Mouse (Mus musculus) liver, embryonic 16.5 days (tissue): ENCODE results near the gene Gcg. TPM values are rescaled to one million over a fixed set of nuclear protein-coding genes. Genes with fewer than 3 reads are reported as not detected.

ENCODE experiments used
- ATAC-seq: fragments of 200-750 bp; cut with Nextera tagmentation; 2 replicates; pipeline ENCODE4 v1.8.0; 2017; ENCODE audit warnings: low read depth, mild to moderate bottlenecking, moderate number of reproducible peaks, moderate library complexity
- H3K27ac ChIP-seq: fragments of 300-500 bp; sonication (generic); 2 replicates; pipeline ENCODE4 v1.5.1; 2014; ENCODE audit warnings: mild to moderate bottlenecking, low read length
- H3K27me3 ChIP-seq: fragments of 300-500 bp; sonication (generic); 2 replicates; pipeline ENCODE4 v1.6.1; 2014; ENCODE audit warnings: low read depth, low read length, mixed read lengths; ENCODE audit not compliant: control insufficient read depth, insufficient read depth
- H3K36me3 ChIP-seq: fragments of 300-500 bp; sonication (generic); 2 replicates; pipeline ENCODE4 v1.6.1; 2014; ENCODE audit warnings: mild to moderate bottlenecking; ENCODE audit not compliant: control insufficient read depth, insufficient read depth
- H3K4me1 ChIP-seq: fragments of 300-500 bp; sonication (generic); 2 replicates; pipeline ENCODE4 v1.6.1; 2014; ENCODE audit warnings: low read depth, low read length, mixed read lengths; ENCODE audit not compliant: control insufficient read depth
- H3K4me2 ChIP-seq: fragments of 300-500 bp; sonication (generic); 2 replicates; pipeline ENCODE4 v1.6.1; 2014; ENCODE audit warnings: low read depth, low read length, mixed read lengths
- H3K4me3 ChIP-seq: fragments of 300-500 bp; sonication (generic); 2 replicates; pipeline ENCODE4 v1.5.1; 2014; ENCODE audit warnings: low read depth, mild to moderate bottlenecking, low read length
- H3K9ac ChIP-seq: fragments of 300-500 bp; sonication (generic); 2 replicates; pipeline ENCODE4 v1.6.1; 2014; ENCODE audit warnings: low read depth, low read length
- H3K9me3 ChIP-seq: fragments of 300-500 bp; sonication (generic); replicated peaks from 2 replicates; pipeline ENCODE4 v1.6.1; 2016; ENCODE audit warnings: low read length; ENCODE audit not compliant: control insufficient read depth
- WGBS: fragments of 180-500 bp; shearing (Covaris S2); extraction: QIAGEN DNeasy Blood & Tissue Kit; methylation state at CpG from one replicate; pipeline ENCODE4 v1.1.7; 2014; ENCODE audit not compliant: insufficient replicate concordance; 5-methylcytosine and 5-hydroxymethylcytosine counted together
- polyA plus RNA-seq: library from polyadenylated mRNA; unstranded; fragments of >200 nt; fragmentation: Nextera tagmentation; extraction: Ambion mirVana; gene quantifications from 2 replicates; pipeline ENCODE4 v1.2.1, GENCODE M21; 2015

The Gcg gene
- polyA plus RNA-seq, 1 experiment from 2014 or later = 0.28 TPM

DNA sequence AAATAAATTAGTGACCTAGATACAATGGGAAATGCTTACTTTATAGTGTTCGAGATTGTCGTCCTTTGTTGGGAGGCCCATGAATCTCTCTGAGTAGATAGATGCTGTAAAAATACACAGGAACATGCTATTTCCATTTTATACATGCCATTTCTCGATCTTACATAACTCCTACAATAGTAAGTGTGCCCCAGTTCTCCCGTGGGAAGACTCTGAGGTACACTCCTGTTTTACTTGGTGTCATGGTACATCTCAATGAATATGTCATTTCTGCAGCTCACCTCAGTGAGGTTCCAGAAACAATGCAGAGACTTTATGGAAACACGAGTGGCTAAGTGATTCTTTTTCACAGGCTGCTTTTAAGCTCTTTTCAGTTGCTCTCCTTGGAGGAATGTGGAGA lies 19.9 kb upstream of the Gcg start:
- Histone ChIP-seq H3K27me3 (no peaks in the 10 kb centered on the region), H3K9me3 (no peaks in the 10 kb centered on the region), H3K4me1 (no peaks in the 10 kb centered on the region), H3K4me3 (no peak overlapping the region), H3K4me2 (no peak overlapping the region), H3K27ac (no peak overlapping the region), H3K36me3 (no peaks in the 10 kb centered on the region), H3K9ac (no peak overlapping the region)
- no peak for ATAC-seq
- WGBS = 58% methylated on average over 5 of the region's 5 CpGs

DNA sequence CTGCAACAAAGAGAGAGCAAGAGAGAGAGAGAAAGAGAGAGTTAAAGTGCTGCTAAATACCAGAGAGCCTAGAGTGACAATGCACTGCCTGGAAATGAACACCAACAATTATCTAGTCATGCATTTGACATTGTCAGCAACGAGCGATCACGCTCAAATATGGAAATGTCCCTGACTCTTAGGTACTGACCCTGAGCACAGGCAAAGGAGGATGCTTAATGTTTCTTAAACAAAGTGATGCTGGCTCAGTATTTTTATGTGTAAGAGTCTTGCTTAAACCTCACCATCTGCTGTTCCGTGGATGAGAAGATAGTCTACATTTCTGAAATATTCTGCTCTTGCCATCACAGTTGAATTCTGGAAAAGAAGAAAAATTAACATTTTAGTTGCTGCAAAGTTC lies 19.1 kb upstream of the Gcg start:
- Histone ChIP-seq H3K27me3 (no peaks in the 10 kb centered on the region), H3K4me2 (no peak overlapping the region), H3K36me3 (no peaks in the 10 kb centered on the region), H3K9ac (no peak overlapping the region), H3K27ac (no peak overlapping the region), H3K9me3 (no peaks in the 10 kb centered on the region), H3K4me3 (no peak overlapping the region), H3K4me1 (no peaks in the 10 kb centered on the region)
- ATAC-seq = no peak
- 57% methylated on average over 4 of the region's 4 CpGs for whole genome bisulfite sequencing

DNA sequence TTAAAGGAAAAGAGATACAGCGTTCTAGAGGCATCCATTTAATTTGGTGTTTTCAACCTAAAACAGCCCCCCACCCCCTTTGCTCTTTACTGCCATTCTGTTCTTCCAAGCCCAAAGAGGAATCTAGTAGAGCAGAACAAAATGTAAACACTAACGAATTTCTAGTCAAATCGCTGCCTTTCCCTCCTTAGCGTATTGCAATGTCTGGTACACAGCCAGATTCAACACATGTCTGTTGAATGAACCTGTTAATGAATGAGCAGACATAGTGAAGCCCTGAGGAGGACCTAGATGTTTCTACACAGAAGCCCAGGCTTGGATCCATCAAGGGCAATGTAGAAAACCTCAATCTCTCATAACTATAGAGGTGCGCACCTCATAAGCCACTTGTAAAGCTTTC lies 15.4 kb upstream of the Gcg start:
- H3K27me3 ChIP-seq = no peaks in the 10 kb centered on the region
- 69% methylated on average over 5 of the region's 5 CpGs for WGBS
- no peak overlapping the region for H3K4me3 ChIP-seq

DNA sequence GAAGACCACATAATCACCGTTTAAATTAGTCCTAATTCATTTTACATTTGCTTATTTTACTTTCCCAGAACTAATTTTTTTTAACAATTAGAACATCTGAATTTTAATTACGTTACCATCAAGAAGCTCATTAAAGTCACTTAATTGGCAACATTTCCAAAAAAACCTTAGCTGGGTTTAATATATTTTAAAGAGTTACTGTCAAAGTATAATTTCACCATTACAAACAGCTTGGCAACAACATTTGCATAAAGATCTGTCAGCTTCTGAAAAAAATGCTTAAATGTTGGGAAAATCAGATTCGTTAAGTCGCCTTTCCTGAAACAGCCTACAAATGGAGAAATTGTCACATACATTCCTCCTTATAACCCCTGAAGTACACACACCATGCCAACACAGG lies 14.6 kb upstream of the Gcg start:
- ATAC-seq = no peak
- Histone ChIP-seq H3K27me3 (no peaks in the 10 kb centered on the region), H3K36me3 (no peaks in the 10 kb centered on the region), H3K27ac (no peak overlapping the region), H3K4me2 (no peak overlapping the region), H3K4me1 (no peaks in the 10 kb centered on the region), H3K9me3 (no peaks in the 10 kb centered on the region), H3K4me3 (no peak overlapping the region), H3K9ac (no peak overlapping the region)
- WGBS = 75% methylated on average over 4 of the region's 4 CpGs

More for the DNA sequence above, 15.4 kb upstream of the Gcg start:
- no peaks in the 10 kb centered on the region for H3K9me3 ChIP-seq
- no peak overlapping the region for H3K4me2 ChIP-seq
- no peaks in the 10 kb centered on the region for H3K4me1 ChIP-seq
- H3K36me3 ChIP-seq = no peaks in the 10 kb centered on the region
- no peak overlapping the region for H3K9ac ChIP-seq
- no peak overlapping the region for H3K27ac ChIP-seq
- no peak for ATAC-seq

DNA sequence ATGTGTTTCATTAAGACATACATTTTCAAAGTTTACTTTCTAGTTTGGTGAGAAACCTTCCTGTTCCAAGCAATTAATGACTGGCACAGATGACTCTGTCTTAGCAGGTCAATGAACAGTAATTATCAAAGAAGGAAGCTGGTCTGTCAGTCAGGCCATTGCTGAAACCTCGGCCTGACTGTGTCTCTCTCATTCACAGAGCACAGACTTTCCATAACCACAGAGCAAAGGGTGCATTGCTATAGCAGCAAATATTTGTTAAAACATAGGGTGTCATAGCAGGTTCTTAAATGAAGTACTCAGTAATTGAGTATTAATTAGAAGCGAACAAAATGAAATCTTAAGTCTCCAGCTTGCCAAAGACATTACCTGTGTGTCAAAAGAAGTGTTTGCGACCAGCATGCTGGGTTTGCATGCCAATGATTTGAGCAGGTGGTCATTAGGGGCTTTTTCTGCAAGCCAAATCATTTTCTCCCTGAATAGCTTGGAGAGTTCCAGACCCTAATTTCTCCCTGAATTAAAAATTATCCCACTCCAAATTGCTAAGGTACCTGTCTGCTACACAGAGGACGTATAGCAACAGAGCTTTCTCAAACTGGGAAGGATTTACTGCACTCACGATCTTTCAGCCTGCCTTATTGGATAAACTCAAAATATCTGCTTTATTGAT lies 14.0 kb upstream of the Gcg start:
- H3K9ac ChIP-seq = no peak overlapping the region
- WGBS = 61% methylated on average over 5 of the region's 5 CpGs
- no peak overlapping the region for H3K27ac ChIP-seq
- no peaks in the 10 kb centered on the region for H3K36me3 ChIP-seq
- no peaks in the 10 kb centered on the region for H3K27me3 ChIP-seq
- H3K4me1 ChIP-seq = no peaks in the 10 kb centered on the region
- H3K4me2 ChIP-seq = no peak overlapping the region
- no peaks in the 10 kb centered on the region for H3K9me3 ChIP-seq
- no peak overlapping the region for H3K4me3 ChIP-seq
- ATAC-seq = no peak

DNA sequence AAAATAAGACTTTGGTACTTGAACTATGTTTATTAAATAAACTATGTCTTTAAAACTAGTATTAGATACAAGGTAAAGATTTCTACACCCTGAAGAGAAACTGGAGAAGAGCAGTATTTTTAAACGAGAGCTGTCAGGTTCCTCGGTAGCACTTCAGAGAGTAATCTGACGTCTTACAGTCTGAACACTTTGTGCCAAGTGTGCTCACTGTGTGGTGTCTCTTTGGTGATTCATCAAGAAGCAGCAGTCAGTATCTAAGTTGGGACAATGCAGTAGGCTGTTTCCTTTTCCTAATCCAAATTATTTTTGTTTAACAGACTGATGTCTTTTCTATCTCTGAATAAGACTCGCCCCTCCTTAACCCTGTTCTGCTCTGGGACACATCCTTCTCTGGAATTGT lies 12.0 kb upstream of the Gcg start:
- Histone ChIP-seq H3K36me3 (no peaks in the 10 kb centered on the region), H3K27ac (no peak overlapping the region), H3K4me2 (no peak overlapping the region), H3K9ac (no peak overlapping the region), H3K4me1 (no peaks in the 10 kb centered on the region), H3K9me3 (no peaks in the 10 kb centered on the region), H3K4me3 (no peak overlapping the region), H3K27me3 (no peaks in the 10 kb centered on the region)
- no peak for ATAC-seq
- WGBS = 62% methylated on average over 4 of the region's 4 CpGs

DNA sequence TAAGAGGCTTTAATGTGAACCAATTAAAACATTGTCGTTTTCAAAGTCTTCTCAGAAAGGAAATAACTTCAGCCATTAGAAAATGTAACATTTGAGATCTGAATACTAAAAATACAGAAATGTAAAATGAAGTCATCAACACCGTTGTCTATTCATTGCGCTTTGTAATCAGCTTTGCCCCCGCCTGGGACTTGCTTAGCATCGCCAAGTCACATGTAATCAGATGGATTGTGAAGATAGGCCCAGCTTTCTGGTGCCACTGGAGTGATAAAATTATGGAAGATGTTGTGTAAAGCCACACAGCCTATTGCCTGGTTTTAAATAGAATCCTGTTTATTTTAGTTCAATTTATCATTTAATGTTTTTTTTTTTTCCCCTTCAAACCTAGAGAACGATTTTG lies 6.4 kb upstream of the Gcg start:
- no peak overlapping the region for H3K9ac ChIP-seq
- H3K4me1 ChIP-seq = no peaks in the 10 kb centered on the region
- no peaks in the 10 kb centered on the region for H3K27me3 ChIP-seq
- no peaks in the 10 kb centered on the region for H3K36me3 ChIP-seq
- ATAC-seq = no peak
- no peak overlapping the region for H3K27ac ChIP-seq
- no peak overlapping the region for H3K4me2 ChIP-seq
- WGBS = 71% methylated on average over 6 of the region's 6 CpGs
- H3K9me3 ChIP-seq = no peaks in the 10 kb centered on the region
- H3K4me3 ChIP-seq = no peak overlapping the region

DNA sequence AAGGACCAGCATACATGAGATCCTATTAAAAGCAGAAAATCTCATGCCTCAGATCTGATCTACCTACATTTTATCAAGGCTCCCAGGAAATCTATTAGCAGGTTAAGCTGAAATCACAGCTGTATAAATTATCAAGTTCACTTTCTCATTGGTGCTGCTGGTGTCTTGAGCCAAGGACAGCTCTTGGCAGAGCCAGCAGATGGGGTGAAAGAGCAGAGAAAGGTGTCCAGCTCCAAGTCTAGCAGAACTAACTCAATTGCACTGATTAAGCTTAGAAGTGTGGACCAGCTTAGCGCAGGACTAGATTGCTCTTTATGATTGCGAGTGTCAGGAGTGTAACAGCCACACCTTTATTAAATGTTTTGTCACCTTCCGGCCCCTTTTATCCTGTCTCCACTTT lies 1.5 kb upstream of the Gcg start:
- ATAC-seq = no peak
- no peak overlapping the region for H3K4me2 ChIP-seq
- H3K9me3 ChIP-seq = no peaks in the 10 kb centered on the region
- no peaks in the 10 kb centered on the region for H3K27me3 ChIP-seq
- no peak overlapping the region for H3K9ac ChIP-seq
- no peaks in the 10 kb centered on the region for H3K36me3 ChIP-seq
- H3K4me3 ChIP-seq = no peak overlapping the region
- WGBS = 73% methylated on average over 3 of the region's 3 CpGs
- no peak overlapping the region for H3K27ac ChIP-seq
- no peaks in the 10 kb centered on the region for H3K4me1 ChIP-seq

DNA sequence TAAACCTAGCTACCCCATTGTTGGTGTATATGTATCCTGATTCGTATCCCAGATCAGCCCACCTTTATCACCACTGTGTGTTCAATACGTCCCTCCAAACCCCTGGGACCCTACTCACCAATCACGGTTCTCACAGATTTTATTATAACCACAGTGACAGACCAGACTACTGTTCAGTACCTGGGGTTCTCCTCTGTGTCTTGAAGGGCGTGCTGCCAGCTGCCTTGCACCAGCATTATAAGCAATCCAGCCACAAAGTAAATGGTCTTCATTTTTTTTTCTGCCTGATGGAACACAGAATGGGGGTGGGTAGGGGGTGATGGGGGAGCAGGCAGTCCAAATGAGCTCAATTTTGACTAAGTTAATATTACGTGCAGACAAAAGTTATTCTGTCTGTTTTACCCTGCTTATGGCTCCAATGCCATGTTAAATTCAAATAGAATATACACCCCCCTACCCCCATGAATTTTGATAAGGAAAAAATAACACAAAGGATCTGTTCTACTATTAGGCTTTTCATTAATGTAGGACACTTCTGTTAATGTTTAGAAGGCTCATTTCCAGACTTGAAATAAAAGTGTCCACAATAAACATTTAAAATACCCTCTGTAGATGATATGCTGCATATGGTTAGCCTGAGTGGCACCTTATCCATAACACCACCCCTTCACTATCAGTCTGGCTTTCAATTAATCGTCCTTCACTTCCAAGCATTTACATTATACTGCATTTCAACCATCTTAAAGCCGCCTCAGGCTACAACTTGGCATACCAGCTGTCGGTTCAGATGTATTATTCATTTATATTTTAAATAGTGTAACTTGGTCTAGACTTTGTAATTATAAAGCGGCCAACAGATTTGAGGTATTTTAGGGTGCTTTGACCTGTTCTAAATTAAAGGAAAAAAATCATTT lies 2.9 kb downstream of the Gcg start:
- no peak for ATAC-seq
- no peak overlapping the region for H3K4me3 ChIP-seq
- H3K4me2 ChIP-seq = no peak overlapping the region
- H3K9me3 ChIP-seq = no peaks in the 10 kb centered on the region
- no peak overlapping the region for H3K9ac ChIP-seq
- 59% methylated on average over 9 of the region's 9 CpGs for WGBS
- no peaks in the 10 kb centered on the region for H3K4me1 ChIP-seq
- H3K27me3 ChIP-seq = no peaks in the 10 kb centered on the region
- no peaks in the 10 kb centered on the region for H3K36me3 ChIP-seq
- H3K27ac ChIP-seq = no peak overlapping the region
